Mouse (Mus musculus) naive thymus-derived CD4-positive, alpha-beta T cell, adult 2 months (primary cell): Measurements from ENCODE around the gene Vasn.
"Not testable (repeated sequence)": the region's sequence is repeated elsewhere in the genome, so short reads cannot be mapped to it uniquely, and the experiment has no call there.

Experiments used
- DNase-seq: peaks from one replicate; pipeline ENCODE4 v3.0.0-alpha.2; 2011; ENCODE audit warnings: low read depth

Gene Vasn

GRCm38 (mm10) chr16:4674091-4674490 lies 34.4 kb downstream of the Vasn start:
- peak; percentile 87 for DNase-seq

GRCm38 (mm10) chr16:4676836-4677235 lies 37.1 kb downstream of the Vasn start:
- DNase-seq = peak; percentile 46

- DNase-seq = peak; percentile 28
Measured at GRCm38 (mm10) chr16:4678080-4678479, 38.3 kb downstream of the Vasn start.

- peak; percentile 95 for DNase-seq
Measured at GRCm38 (mm10) chr16:4679121-4680018, 39.6 kb downstream of the Vasn start, which contains the start of gene Coro7. TSS of gene Coro7 (minus strand) at chr16:4679777.

GRCm38 (mm10) chr16:4680922-4681455 lies 41.2 kb downstream of the Vasn start:
- not testable (repeated sequence) for DNase-seq

- DNase-seq = no peak
Measured at GRCm38 (mm10) chr16:4682628-4683179, 43.0 kb downstream of the Vasn start.

GRCm38 (mm10) chr16:4683193-4683580 lies 43.4 kb downstream of the Vasn start:
- DNase-seq = no peak

- DNase-seq = peak; percentile 98
Measured at GRCm38 (mm10) chr16:4683581-4684456, 44.1 kb downstream of the Vasn start.

GRCm38 (mm10) chr16:4684457-4684791 lies 44.7 kb downstream of the Vasn start:
- DNase-seq = no peak

- not testable (repeated sequence) for DNase-seq
Measured at GRCm38 (mm10) chr16:4689371-4689770, 49.6 kb downstream of the Vasn start.
